ENCODE assay signal across 8 mouse cellular contexts in genomic region chr17:57070699-57071098, GRCm38 (mm10). TPM values are rescaled to one million over a fixed set of nuclear protein-coding genes. Genes with fewer than 3 reads are reported as not detected.
DNase-seq lines count a peak whose midpoint lies in the region; ATAC-seq and TF ChIP-seq lines count a peak whose summit lies in the region.

No protein-coding gene starts in this region.

- WGBS in forebrain, embryonic 15.5 days: 2% methylated on average over 11 of the region's 11 CpGs
- WGBS in midbrain, embryonic 13.5 days: 3% methylated on average over 11 of the region's 11 CpGs

- TF ChIP-seq POLR2A in brain, embryonic 14.5 days (IDR thresholded peaks at IDR 0.05; ENCODE audit: borderline replicate concordance, extremely low read depth, insufficient read depth, insufficient read length, poor library complexity, severe bottlenecking): no peak

- ATAC-seq in forebrain, embryonic 15.5 days (replicated peaks): 0 out of 2 replicates have a peak, but pooled peaks have one; percentile 50
- 0 out of 2 replicates have a peak, but pooled peaks have one; percentile 13 for ATAC-seq in midbrain, embryonic 13.5 days
- ATAC-seq in erythroblast, adult 5-6 weeks (replicated peaks; ENCODE audit: low FRiP score, poor library complexity, severe bottlenecking): no peak
- ATAC-seq in erythroid progenitor cell, adult 5-6 weeks (replicated peaks; ENCODE audit: low FRiP score, poor library complexity, severe bottlenecking): no peak

- no peak for TF ChIP-seq CTCF in brain, embryonic 14.5 days (IDR thresholded peaks at IDR 0.05; ENCODE audit: borderline replicate concordance, extremely low read depth, insufficient read depth, insufficient read length)

- peak; percentile 75 for DNase-seq in brain, embryonic 14.5 days (ENCODE audit: low read depth)
- peak; percentile 68 to 78 for DNase-seq in kidney, postnatal 25 days
- DNase-seq in layer of hippocampus, adult 9-11 months: no peak
- no peak for DNase-seq in heart, adult 11 months

- no peaks in the 10 kb centered on the region for H3K4me1 ChIP-seq in forebrain, embryonic 15.5 days
- peaks cover 5% of the 10 kb centered on the region; the same call in 1 of the 2 replicates for H3K4me1 ChIP-seq in midbrain, embryonic 13.5 days (replicated peaks)

- H3K36me3 ChIP-seq in forebrain, embryonic 15.5 days: no peaks in the 10 kb centered on the region
- no peaks in the 10 kb centered on the region for H3K36me3 ChIP-seq in midbrain, embryonic 13.5 days

- H3K27me3 ChIP-seq in forebrain, embryonic 15.5 days: no peaks in the 10 kb centered on the region
- H3K27me3 ChIP-seq in midbrain, embryonic 13.5 days: 0 out of 2 replicates have a peak, but pooled peaks cover 3% of the 10 kb centered on the region

- peak overlapping the region; percentile 30 for H3K4me2 ChIP-seq in forebrain, embryonic 15.5 days (replicated peaks)
- H3K4me2 ChIP-seq in midbrain, embryonic 13.5 days (replicated peaks): peak overlapping the region; percentile 33

- H3K9me3 ChIP-seq in forebrain, embryonic 15.5 days: no peaks in the 10 kb centered on the region
- H3K9me3 ChIP-seq in midbrain, embryonic 13.5 days: no peaks in the 10 kb centered on the region

- peak overlapping the region; percentile 22; the same call in 1 of the 2 replicates for H3K4me3 ChIP-seq in forebrain, embryonic 15.5 days
- H3K4me3 ChIP-seq in midbrain, embryonic 13.5 days (replicated peaks): peak overlapping the region; percentile 22

- no peak overlapping the region for H3K27ac ChIP-seq in forebrain, embryonic 15.5 days (replicated peaks)
- no peak overlapping the region for H3K27ac ChIP-seq in midbrain, embryonic 13.5 days

- no peak overlapping the region for H3K9ac ChIP-seq in forebrain, embryonic 15.5 days (replicated peaks)
- H3K9ac ChIP-seq in midbrain, embryonic 13.5 days (replicated peaks): no peak overlapping the region

RNA-seq across cellular contexts. Expression of gene Dennd1c, which starts 7.6 kb away (rescaled TPM):
- polyA plus RNA-seq in brain, embryonic 14.5 days (2012; rRNA removed): 5.4 and 6.3 TPM in 2 replicates
- 3.9 and 4.4 TPM in 2 replicates for polyA plus RNA-seq in forebrain, embryonic 15.5 days (2015; fragmentation: Nextera tagmentation; extraction: Ambion mirVana)
- polyA plus RNA-seq in midbrain, embryonic 13.5 days (2015; fragmentation: Nextera tagmentation; extraction: Ambion mirVana): 3.1 and 4.5 TPM in 2 replicates
- total RNA-seq in erythroblast, adult 5-6 weeks (2015; ENCODE audit: low replicate concordance): 16.7 and 25.0 TPM in 2 replicates
- 2.4 and 7.2 TPM in 2 replicates for total RNA-seq in erythroblast, adult 5-6 weeks (2017; ENCODE audit: low replicate concordance)
- total RNA-seq in erythroid progenitor cell, adult 5-6 weeks (2015; ENCODE audit: low replicate concordance): 6.1 and 12.2 TPM in 2 replicates
- 2.6 and 4.5 TPM in 2 replicates for total RNA-seq in erythroid progenitor cell, adult 5-6 weeks (2017; ENCODE audit: low replicate concordance)

RNA-seq across cellular contexts. Expression of gene Slc25a23, which starts 11.0 kb away (rescaled TPM):
- polyA plus RNA-seq in brain, embryonic 14.5 days (2012; rRNA removed): 71.2 and 111 TPM in 2 replicates
- polyA plus RNA-seq in forebrain, embryonic 15.5 days (2015; fragmentation: Nextera tagmentation; extraction: Ambion mirVana): 27.6 and 29.1 TPM in 2 replicates
- 24.3 and 26.9 TPM in 2 replicates for polyA plus RNA-seq in midbrain, embryonic 13.5 days (2015; fragmentation: Nextera tagmentation; extraction: Ambion mirVana)
- total RNA-seq in erythroblast, adult 5-6 weeks (2015; ENCODE audit: low replicate concordance): 2.9 and 3.3 TPM in 2 replicates
- 1.2 and 4.7 TPM in 2 replicates for total RNA-seq in erythroblast, adult 5-6 weeks (2017; ENCODE audit: low replicate concordance)
- 2.9 and 5.4 TPM in 2 replicates for total RNA-seq in erythroid progenitor cell, adult 5-6 weeks (2015; ENCODE audit: low replicate concordance)
- not detected in 2 replicates for total RNA-seq in erythroid progenitor cell, adult 5-6 weeks (2017; ENCODE audit: low replicate concordance)

RNA-seq across cellular contexts. Expression of gene Crb3, which starts 11.8 kb away (rescaled TPM):
- 2.5 and 3.2 TPM in 2 replicates for polyA plus RNA-seq in brain, embryonic 14.5 days (2012; rRNA removed)
- 1.3 and 2.0 TPM in 2 replicates for polyA plus RNA-seq in forebrain, embryonic 15.5 days (2015; fragmentation: Nextera tagmentation; extraction: Ambion mirVana)
- 0.73 and 1.2 TPM in 2 replicates for polyA plus RNA-seq in midbrain, embryonic 13.5 days (2015; fragmentation: Nextera tagmentation; extraction: Ambion mirVana)
- total RNA-seq in erythroblast, adult 5-6 weeks (2015; ENCODE audit: low replicate concordance): not detected in 2 replicates
- total RNA-seq in erythroblast, adult 5-6 weeks (2017; ENCODE audit: low replicate concordance): not detected in 2 replicates
- not detected in 2 replicates for total RNA-seq in erythroid progenitor cell, adult 5-6 weeks (2015; ENCODE audit: low replicate concordance)
- not detected in 2 replicates for total RNA-seq in erythroid progenitor cell, adult 5-6 weeks (2017; ENCODE audit: low replicate concordance)

RNA-seq across cellular contexts. Expression of gene Tubb4a, which starts 16.9 kb away (rescaled TPM):
- 182 and 314 TPM in 2 replicates for polyA plus RNA-seq in brain, embryonic 14.5 days (2012; rRNA removed)
- polyA plus RNA-seq in forebrain, embryonic 15.5 days (2015; fragmentation: Nextera tagmentation; extraction: Ambion mirVana): 239 and 253 TPM in 2 replicates
- 307 and 321 TPM in 2 replicates for polyA plus RNA-seq in midbrain, embryonic 13.5 days (2015; fragmentation: Nextera tagmentation; extraction: Ambion mirVana)
- total RNA-seq in erythroblast, adult 5-6 weeks (2015; ENCODE audit: low replicate concordance): not detected in 2 replicates
- total RNA-seq in erythroblast, adult 5-6 weeks (2017; ENCODE audit: low replicate concordance): 0.14 TPM in 1 of 2 replicates, not detected in the other
- total RNA-seq in erythroid progenitor cell, adult 5-6 weeks (2015; ENCODE audit: low replicate concordance): 1.4 TPM in 1 of 2 replicates, not detected in the other
- total RNA-seq in erythroid progenitor cell, adult 5-6 weeks (2017; ENCODE audit: low replicate concordance): not detected in 2 replicates

RNA-seq across cellular contexts. Expression of gene Slc25a41, which starts 29.2 kb away (rescaled TPM):
- polyA plus RNA-seq in brain, embryonic 14.5 days (2012; rRNA removed): 0.12 and 0.16 TPM in 2 replicates
- polyA plus RNA-seq in forebrain, embryonic 15.5 days (2015; fragmentation: Nextera tagmentation; extraction: Ambion mirVana): not detected in 2 replicates
- polyA plus RNA-seq in midbrain, embryonic 13.5 days (2015; fragmentation: Nextera tagmentation; extraction: Ambion mirVana): not detected in 2 replicates
- not detected in 2 replicates for total RNA-seq in erythroblast, adult 5-6 weeks (2015; ENCODE audit: low replicate concordance)
- total RNA-seq in erythroblast, adult 5-6 weeks (2017; ENCODE audit: low replicate concordance): not detected in 2 replicates
- total RNA-seq in erythroid progenitor cell, adult 5-6 weeks (2015; ENCODE audit: low replicate concordance): not detected in 2 replicates
- total RNA-seq in erythroid progenitor cell, adult 5-6 weeks (2017; ENCODE audit: low replicate concordance): not detected in 2 replicates

Comparison
In these comparisons a context has a peak if more than half of its experiments do, and no peak if none do; other contexts are left out.
1. DNase-seq: peak in brain, embryonic 14.5 days (single experiment) and kidney, postnatal 25 days (2 of 2); none in layer of hippocampus, adult 9-11 months (single experiment) and heart, adult 11 months (single experiment).
2. ATAC-seq: peak in forebrain, embryonic 15.5 days (single experiment) and midbrain, embryonic 13.5 days (single experiment); none in erythroblast, adult 5-6 weeks (single experiment) and erythroid progenitor cell, adult 5-6 weeks (single experiment).